Mouse (Mus musculus): Measurements from ENCODE around the gene Snf8.
A peak's percentile ranks its signal among the peaks of the same experiment; 100 is the strongest.

Snf8 gene

GRCm38 (mm10) chr11:96073295-96073993 is 38.8 kb downstream of the Snf8 start:
- no peak for DNase-seq (ENCODE audit: low read depth in 1 of 2, low spot score in 2 of 2)

GRCm38 (mm10) chr11:96074351-96075176 is 39.9 kb downstream of the Snf8 start:
- no peak for DNase-seq (ENCODE audit: low read depth in 1 of 2, low spot score in 2 of 2)

DNA sequence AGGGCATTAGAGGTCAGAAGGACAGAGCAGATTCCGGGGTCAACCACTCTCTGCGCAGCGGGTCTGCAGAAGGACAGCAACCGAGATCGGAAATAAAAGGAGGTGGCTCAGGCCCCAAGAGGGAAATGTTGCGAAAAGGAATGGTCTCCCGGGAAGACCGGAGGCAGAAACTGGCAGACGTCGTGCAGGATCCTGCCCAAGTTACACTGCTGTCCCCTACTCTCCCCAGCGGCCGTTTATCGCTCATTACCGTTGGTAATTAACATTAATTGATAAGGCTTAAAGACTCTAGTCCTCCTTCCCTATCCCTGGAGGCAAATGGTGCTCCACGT is 40.5 kb downstream of the Snf8 start:
- no peak for DNase-seq (ENCODE audit: low read depth in 1 of 2, low spot score in 2 of 2)

DNA sequence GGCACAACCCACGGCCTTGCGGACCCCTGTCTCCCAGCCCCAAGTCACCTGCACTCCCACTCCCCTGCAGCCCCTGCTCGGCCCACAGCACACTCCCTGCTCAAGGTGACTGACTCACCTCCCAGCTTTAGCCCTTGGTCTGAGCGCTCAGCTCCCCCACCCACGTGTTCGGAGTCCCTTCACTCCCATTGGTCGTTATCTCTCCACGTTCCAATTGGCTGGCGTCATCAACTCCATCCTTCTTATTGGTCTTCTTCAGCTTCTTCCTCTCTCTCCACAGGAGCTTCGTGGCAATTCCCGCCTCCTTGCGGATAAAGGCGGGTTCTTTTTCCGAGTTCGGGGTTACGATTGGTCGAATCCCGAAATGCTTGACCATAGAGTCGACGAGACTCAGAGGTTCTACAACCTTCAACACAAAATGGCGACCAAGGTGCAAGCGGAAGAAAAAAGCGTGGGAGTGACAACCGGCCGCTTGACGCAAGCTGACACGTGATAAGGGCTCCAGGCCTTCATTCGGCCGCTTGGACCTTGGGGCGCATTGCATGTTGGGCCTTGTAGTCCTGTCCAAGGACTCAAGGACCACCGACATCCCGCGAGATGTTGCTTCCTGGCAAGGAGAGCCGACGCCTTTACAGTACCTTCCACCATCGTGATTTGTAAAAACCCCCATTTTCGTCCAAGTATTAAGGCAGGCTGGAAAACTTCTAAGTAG is 41.0 kb downstream of the Snf8 start, which contains the start of gene Atp5g1:
Gene Atp5g1 (minus strand): TSS at position 162 of the 712 bp plus-strand sequence.
- peak; percentile 97 to 99 for DNase-seq (ENCODE audit: low read depth in 1 of 2, low spot score in 2 of 2)

- DNase-seq (ENCODE audit: low read depth in 1 of 2, low spot score in 2 of 2) = no peak
Measured at GRCm38 (mm10) chr11:96076221-96077105, 41.8 kb downstream of the Snf8 start.

GRCm38 (mm10) chr11:96080736-96081135 is 46.1 kb downstream of the Snf8 start:
- no peak for DNase-seq (ENCODE audit: low read depth in 1 of 2, low spot score in 2 of 2)

GRCm38 (mm10) chr11:96082682-96083081 is 48.0 kb downstream of the Snf8 start:
- DNase-seq (ENCODE audit: low read depth in 1 of 2, low spot score in 2 of 2) = no peak

GRCm38 (mm10) chr11:96087981-96088380 is 53.3 kb downstream of the Snf8 start:
- no peak for DNase-seq (ENCODE audit: low read depth in 1 of 2, low spot score in 2 of 2)

DNA sequence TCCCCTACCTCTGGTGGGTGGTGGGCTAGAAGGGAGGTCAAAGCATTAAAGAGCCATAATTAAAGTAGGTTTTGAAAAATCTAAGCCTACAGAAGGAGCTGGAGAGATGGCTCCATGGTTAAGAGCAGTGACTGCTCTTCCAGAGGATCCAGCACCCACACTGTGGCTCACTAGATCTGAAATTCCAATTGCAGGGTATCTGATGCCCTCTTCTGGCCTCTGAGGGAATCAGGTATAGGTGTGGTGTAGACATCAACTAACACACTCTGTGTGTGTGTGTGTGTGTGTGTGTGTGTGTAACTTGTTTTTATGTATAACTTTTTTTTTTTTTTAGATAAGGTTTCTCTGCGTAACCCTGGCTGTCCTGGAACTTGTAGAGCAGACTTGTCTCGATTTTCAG is 56.4 kb downstream of the Snf8 start:
- no peak for DNase-seq (ENCODE audit: low read depth in 1 of 2, low spot score in 2 of 2)

GRCm38 (mm10) chr11:96092674-96093291 is 58.1 kb downstream of the Snf8 start:
- DNase-seq (ENCODE audit: low read depth in 1 of 2, low spot score in 2 of 2) = no peak

GRCm38 (mm10) chr11:96093361-96093760 is 58.7 kb downstream of the Snf8 start:
- peak in 1 of 2 experiments; percentile 12 for DNase-seq (ENCODE audit: low read depth in 1 of 2, low spot score in 2 of 2)

Data from monocyte, adult 2 months (primary cell).